Mouse (Mus musculus) hindbrain, embryonic 10.5 days (tissue): ENCODE results near the gene Qpct. TPM values are rescaled to one million over a fixed set of nuclear protein-coding genes. Genes with fewer than 3 reads are reported as not detected.

Source experiments
- DNase-seq: peaks from one replicate; pipeline ENCODE4 v3.0.0-alpha.2; 2017; ENCODE audit warnings: low spot score
- H3K27ac ChIP-seq: fragments of 300-500 bp; sonication (generic); 2 replicates; pipeline ENCODE4 v1.5.1; 2016; ENCODE audit warnings: mild to moderate bottlenecking, moderate library complexity
- H3K27me3 ChIP-seq: fragments of 300-500 bp; sonication (generic); 2 replicates; pipeline ENCODE4 v1.6.1; 2016; ENCODE audit warnings: mild to moderate bottlenecking; ENCODE audit not compliant: poor library complexity, insufficient read depth, severe bottlenecking
- H3K36me3 ChIP-seq: fragments of 300-500 bp; sonication (generic); 2 replicates; pipeline ENCODE4 v1.6.1; 2016; ENCODE audit warnings: mild to moderate bottlenecking, moderate library complexity
- H3K4me1 ChIP-seq: fragments of 300-500 bp; sonication (generic); replicated peaks from 2 replicates; pipeline ENCODE4 v1.6.1; 2016; ENCODE audit warnings: mild to moderate bottlenecking
- H3K4me3 ChIP-seq: fragments of 300-500 bp; sonication (generic); 2 replicates; pipeline ENCODE4 v1.5.1; 2016; ENCODE audit warnings: mild to moderate bottlenecking, moderate library complexity
- H3K9me3 ChIP-seq: fragments of 300-500 bp; sonication (generic); 2 replicates; pipeline ENCODE4 v1.6.1; 2016; ENCODE audit warnings: mild to moderate bottlenecking, moderate library complexity
- WGBS: fragments of 180-500 bp; shearing (Covaris S2); methylation state at CpG from one replicate; pipeline ENCODE4 v1.1.7; 2016; 5-methylcytosine and 5-hydroxymethylcytosine counted together
- polyA plus RNA-seq: library from polyadenylated mRNA; unstranded; fragments of >200 nt; fragmentation: Nextera tagmentation; extraction: Ambion mirVana; gene quantifications from 2 replicates; pipeline ENCODE4 v1.2.1, GENCODE M21; 2016

The Qpct gene
- 4.6 and 5.1 TPM in 2 replicates for polyA plus RNA-seq

GRCm38 (mm10) chr17:79051606-79052005 is at the start of gene Qpct:
Gene Qpct, plus strand, starts transcription at chr17:79051906.
- Histone ChIP-seq H3K27me3 (peaks cover 24% of the 10 kb centered on the region), H3K36me3 (no peaks in the 10 kb centered on the region), H3K4me3 (peak within 1 kb of the TSS; percentile 73), H3K9me3 (no peaks in the 10 kb centered on the region), H3K4me1 (peaks cover 15% of the 10 kb centered on the region; the same call in 1 of the 2 replicates), H3K27ac (peak within 1 kb of the TSS; percentile 76)
- 76% methylated on average over 4 of the region's 4 CpGs for WGBS
- no peak for DNase-seq

DNA sequence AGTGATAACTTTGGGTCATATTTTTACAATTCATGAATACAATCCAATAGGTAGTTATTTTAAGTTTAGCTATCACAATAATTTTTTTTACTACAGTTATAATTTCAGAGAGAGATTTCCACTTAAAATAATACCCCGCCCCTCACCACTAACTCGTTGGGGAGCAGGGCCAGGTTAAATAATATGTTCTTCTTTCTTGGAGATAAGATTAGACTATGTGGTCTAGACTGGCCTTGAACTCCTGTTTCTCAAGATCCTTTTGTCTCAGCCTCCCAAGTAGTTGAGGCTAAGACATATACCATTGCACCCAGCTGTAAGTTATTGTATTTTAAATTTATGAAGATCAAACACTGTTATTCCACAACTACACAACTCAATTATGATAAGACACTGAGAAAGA is 38.1 kb upstream of the Qpct start:
- H3K4me1 ChIP-seq, result peaks cover 13% of the 10 kb centered on the region
- WGBS, result 88% methylated on average over 2 of the region's 2 CpGs
- H3K27me3 ChIP-seq, result no peaks in the 10 kb centered on the region
- H3K36me3 ChIP-seq, result peaks cover 49% of the 10 kb centered on the region
- no peak overlapping the region for H3K27ac ChIP-seq
- no peak overlapping the region for H3K4me3 ChIP-seq
- H3K9me3 ChIP-seq, result no peaks in the 10 kb centered on the region
- no peak for DNase-seq

DNA sequence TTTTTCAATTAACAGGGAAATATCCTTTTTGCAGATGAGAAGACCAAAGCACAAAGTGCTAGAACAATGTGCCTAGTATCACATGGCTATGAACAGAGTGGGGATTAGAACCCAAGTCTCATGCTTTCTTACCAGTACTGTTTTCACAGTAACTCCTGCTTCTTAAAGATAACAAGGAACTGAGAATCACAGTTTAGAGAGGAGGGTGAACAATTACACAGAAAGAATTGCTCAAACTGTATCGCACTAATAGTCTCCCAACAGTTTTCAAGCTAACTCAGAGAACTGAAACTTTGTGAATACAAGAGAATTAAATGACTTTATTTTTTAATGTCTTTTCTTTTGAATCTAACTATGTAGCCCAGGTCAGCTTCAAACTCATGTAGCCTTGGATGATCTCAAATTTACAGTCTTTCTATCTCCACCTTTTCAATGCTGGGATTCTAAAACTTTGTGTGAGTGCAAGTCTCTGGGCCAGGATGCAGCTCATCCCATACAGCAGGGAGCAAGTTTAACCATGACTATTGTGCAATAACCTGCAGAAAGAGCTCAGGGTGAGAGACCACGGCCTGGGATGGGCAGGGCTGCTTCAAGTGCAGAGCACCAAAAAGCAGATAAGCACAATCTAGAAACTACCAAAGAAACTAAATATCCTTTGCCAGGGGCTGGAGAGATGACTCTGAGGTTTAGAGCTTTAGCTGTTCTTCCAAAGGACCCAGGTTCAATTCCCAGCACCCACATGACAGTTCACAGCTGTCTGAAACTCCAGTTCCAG is 36.6 kb upstream of the Qpct start:
- no peak for DNase-seq
- 93% methylated on average over 2 of the region's 2 CpGs for WGBS
- Histone ChIP-seq H3K36me3 (peaks cover 35% of the 10 kb centered on the region), H3K27me3 (no peaks in the 10 kb centered on the region), H3K4me3 (no peak overlapping the region), H3K4me1 (peaks cover 25% of the 10 kb centered on the region), H3K9me3 (no peaks in the 10 kb centered on the region), H3K27ac (no peak overlapping the region)

DNA sequence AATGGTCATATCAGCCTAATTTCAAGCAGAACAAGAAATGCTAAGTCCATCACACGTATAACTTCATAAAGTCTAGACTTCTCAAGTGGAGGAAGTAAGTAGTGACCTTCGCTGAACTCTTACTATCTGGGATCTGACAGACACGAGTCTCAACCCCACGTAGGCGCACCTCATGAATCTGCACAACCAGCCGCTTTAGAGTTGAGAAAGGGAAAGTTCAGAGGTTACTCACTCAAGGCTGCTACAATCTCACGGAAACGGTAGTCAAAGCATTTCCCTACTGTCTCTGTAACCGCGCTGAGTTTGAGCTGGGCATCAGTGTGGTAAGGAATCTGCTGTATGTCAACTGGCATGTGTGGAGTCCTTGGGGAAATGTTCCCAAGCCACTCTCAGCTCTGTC is 35.9 kb upstream of the Qpct start:
- 86% methylated on average over 10 of the region's 10 CpGs for WGBS
- H3K4me3 ChIP-seq, result no peak overlapping the region

DNA sequence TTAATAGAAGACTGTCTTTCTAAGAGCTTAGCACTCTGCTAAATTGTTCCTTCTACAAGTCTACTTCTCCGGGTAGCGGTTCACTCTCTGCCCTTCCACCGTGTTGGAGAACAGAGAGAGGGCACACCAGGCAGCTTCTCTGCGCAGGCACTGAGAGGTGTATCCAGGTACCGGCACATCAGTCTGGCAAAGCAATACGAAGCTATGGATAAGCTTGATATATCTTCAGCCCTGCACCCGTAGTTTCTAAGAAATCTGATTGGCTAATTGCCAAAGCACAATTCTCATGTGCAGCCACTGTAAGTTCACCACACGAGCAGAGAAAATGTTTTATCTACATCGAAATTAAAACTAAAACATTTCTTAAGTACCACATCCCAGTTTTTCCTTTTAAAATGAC is 33.3 kb upstream of the Qpct start:
- Histone ChIP-seq H3K36me3 (0 out of 2 replicates have a peak, but pooled peaks cover 3% of the 10 kb centered on the region), H3K9me3 (no peaks in the 10 kb centered on the region), H3K27me3 (peaks cover 20% of the 10 kb centered on the region), H3K27ac (no peak overlapping the region), H3K4me3 (peak overlapping the region; percentile 88), H3K4me1 (peaks cover 25% of the 10 kb centered on the region)
- DNase-seq, result no peak
- 80% methylated on average over 9 of the region's 9 CpGs for WGBS

More for the DNA sequence above, 35.9 kb upstream of the Qpct start:
- H3K27me3 ChIP-seq, result peaks cover under 1% of the 10 kb centered on the region; the same call in 1 of the 2 replicates
- H3K9me3 ChIP-seq, result no peaks in the 10 kb centered on the region
- no peak for DNase-seq
- no peak overlapping the region for H3K27ac ChIP-seq
- peaks cover 25% of the 10 kb centered on the region for H3K4me1 ChIP-seq
- peaks cover 27% of the 10 kb centered on the region for H3K36me3 ChIP-seq

DNA sequence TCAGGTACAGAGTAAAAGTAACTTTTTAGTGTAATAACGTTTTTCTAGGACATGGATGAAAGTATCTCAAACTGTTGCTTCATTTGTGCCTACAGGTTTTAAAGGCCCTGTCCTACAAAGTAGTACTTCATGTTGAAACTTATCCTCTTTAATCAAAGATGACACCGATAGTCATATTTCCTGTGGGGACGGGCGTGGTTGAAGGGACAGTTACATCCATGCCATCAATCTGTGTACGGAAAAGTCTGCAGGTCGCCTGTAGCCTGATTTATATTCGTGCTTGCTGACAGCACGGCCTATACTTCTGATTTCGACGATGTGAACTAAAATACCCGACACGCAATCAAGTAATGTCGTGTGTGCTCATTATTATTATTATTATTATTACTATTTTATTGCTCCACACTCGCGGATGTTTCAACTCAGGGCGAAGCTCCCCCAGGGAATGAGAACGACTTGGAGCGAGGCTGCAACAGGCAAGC is 31.9 kb upstream of the Qpct start:
- H3K4me3 ChIP-seq, result peak overlapping the region; percentile 88
- peaks cover 25% of the 10 kb centered on the region for H3K4me1 ChIP-seq
- H3K9me3 ChIP-seq, result no peaks in the 10 kb centered on the region
- no peak for DNase-seq
- H3K36me3 ChIP-seq, result 0 out of 2 replicates have a peak, but pooled peaks cover 3% of the 10 kb centered on the region
- WGBS, result 2% methylated on average over 18 of the region's 18 CpGs
- peaks cover 20% of the 10 kb centered on the region for H3K27me3 ChIP-seq
- peak overlapping the region; percentile 98 for H3K27ac ChIP-seq

DNA sequence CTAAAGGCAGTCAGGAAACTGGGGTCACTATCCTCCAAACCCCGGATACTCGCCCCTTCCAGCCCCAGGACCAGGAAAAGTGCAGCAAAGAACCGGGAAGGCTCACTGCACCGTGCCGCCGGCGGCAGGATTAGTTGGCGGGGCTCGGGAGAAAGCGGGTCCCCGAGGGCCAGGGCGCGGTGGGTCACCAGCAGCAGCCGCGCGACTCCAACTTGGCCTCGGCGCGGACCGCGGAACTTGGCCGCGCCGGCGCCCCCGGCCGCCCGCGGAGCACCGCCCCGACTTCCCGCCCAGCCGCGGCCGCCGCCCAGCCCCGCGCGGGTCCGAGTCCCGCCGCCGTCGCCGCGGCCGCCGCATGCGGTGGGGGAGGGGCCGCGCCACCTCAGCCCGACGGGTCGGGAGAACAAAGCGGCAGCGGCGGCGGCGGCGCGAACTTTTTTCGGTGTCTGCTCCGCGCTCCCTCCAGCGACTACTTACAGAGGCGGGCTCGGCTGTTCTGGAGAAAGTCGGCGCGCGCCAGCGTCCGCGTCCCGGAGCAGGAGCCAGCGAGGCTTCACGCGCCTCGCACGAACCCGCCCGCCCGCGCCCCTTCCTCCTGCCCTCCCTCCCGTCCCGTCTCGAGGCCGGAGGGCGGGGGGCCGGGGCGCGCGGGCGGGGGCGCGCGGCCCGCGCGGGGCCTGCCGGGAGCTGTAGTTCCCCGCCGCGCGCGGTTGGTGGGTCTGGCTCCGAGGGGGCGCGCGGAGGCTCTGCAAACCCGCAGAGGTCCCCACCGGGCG is 31.3 kb upstream of the Qpct start, which contains the start of gene Prkd3:
TSS of gene Prkd3 (minus strand) at position 609 of the 776 bp plus-strand sequence.
- Histone ChIP-seq H3K4me1 (peaks cover 25% of the 10 kb centered on the region), H3K27ac (peak within 1 kb of the TSS; percentile 98), H3K4me3 (peak within 1 kb of the TSS; percentile 88), H3K36me3 (0 out of 2 replicates have a peak, but pooled peaks cover under 1% of the 10 kb centered on the region), H3K27me3 (peaks cover 20% of the 10 kb centered on the region), H3K9me3 (no peaks in the 10 kb centered on the region)
- under 1% methylated on average over 100 of the region's 113 CpGs for WGBS
- peak; percentile 82 for DNase-seq

- Histone ChIP-seq H3K27ac (peak overlapping the region; percentile 98), H3K9me3 (no peaks in the 10 kb centered on the region), H3K27me3 (peaks cover 20% of the 10 kb centered on the region), H3K4me1 (peaks cover 25% of the 10 kb centered on the region), H3K4me3 (peak overlapping the region; percentile 88), H3K36me3 (no peaks in the 10 kb centered on the region)
- DNase-seq, result no peak
- WGBS, result 2% methylated on average over 24 of the region's 24 CpGs
These were observed 30.7 kb upstream of the Qpct start for GRCm38 (mm10) chr17:79020984-79021335.

- no peak for DNase-seq
These were observed 29.0 kb upstream of the Qpct start for GRCm38 (mm10) chr17:79022746-79023145.

GRCm38 (mm10) chr17:79024544-79024943 is 27.2 kb upstream of the Qpct start:
- no peak overlapping the region for H3K4me3 ChIP-seq
- H3K4me1 ChIP-seq, result peaks cover 2% of the 10 kb centered on the region
- H3K36me3 ChIP-seq, result no peaks in the 10 kb centered on the region
- DNase-seq, result no peak
- H3K27me3 ChIP-seq, result peaks cover 20% of the 10 kb centered on the region
- H3K9me3 ChIP-seq, result no peaks in the 10 kb centered on the region
- no peak overlapping the region for H3K27ac ChIP-seq
- 81% methylated on average over 4 of the region's 4 CpGs for WGBS

More at GRCm38 (mm10) chr17:79022746-79023145, 29.0 kb upstream of the Qpct start:
- Histone ChIP-seq H3K4me3 (no peak overlapping the region), H3K9me3 (no peaks in the 10 kb centered on the region), H3K4me1 (peaks cover 20% of the 10 kb centered on the region), H3K27ac (no peak overlapping the region), H3K27me3 (peaks cover 20% of the 10 kb centered on the region), H3K36me3 (no peaks in the 10 kb centered on the region)
- WGBS, result 57% methylated on average over 3 of the region's 3 CpGs

DNA sequence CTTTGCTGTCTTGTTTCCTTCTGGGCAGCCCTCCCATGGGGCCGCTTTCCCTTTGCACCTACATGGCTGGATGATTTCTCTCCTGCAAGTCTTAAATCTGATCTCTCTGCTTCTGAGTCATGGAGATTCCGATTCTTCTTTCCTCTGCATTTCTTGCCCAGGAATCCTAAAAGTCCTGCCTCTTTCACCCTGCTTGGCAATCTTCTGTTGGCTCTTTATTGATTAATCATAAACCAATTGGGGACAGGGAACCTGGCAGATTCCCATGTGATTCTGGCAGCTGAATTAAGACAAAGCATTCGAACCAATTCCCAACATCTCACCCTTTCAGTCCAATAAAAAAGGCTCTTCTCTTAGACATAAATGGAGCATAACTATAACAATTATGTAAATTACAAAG is 22.5 kb upstream of the Qpct start:
- no peak overlapping the region for H3K4me3 ChIP-seq
- H3K9me3 ChIP-seq, result no peaks in the 10 kb centered on the region
- no peak overlapping the region for H3K27ac ChIP-seq
- no peaks in the 10 kb centered on the region for H3K27me3 ChIP-seq
- DNase-seq, result no peak
- WGBS, result 85% methylated on average over 3 of the region's 3 CpGs
- H3K4me1 ChIP-seq, result no peaks in the 10 kb centered on the region
- H3K36me3 ChIP-seq, result no peaks in the 10 kb centered on the region

DNA sequence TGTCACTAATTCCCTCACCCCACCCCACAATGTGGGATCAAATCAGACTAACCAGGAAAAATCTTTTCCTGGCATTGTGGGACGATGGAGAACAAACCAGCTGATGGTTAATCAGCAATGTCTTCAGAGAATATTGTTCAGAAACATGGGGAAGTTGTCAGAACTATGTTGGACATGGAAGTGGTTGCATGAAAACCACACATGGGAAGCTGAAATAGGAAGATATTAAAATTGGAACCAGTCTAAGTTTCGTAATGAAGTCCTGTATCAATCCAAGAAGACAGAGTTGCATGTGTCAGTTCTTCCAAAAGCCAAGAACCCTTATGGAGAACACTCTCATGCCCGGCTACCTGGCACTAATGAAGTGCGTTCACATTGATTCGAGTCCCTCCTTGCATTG is 20.1 kb upstream of the Qpct start:
- Histone ChIP-seq H3K4me1 (no peaks in the 10 kb centered on the region), H3K27me3 (no peaks in the 10 kb centered on the region), H3K9me3 (no peaks in the 10 kb centered on the region), H3K4me3 (no peak overlapping the region), H3K27ac (no peak overlapping the region), H3K36me3 (no peaks in the 10 kb centered on the region)
- no peak for DNase-seq
- 85% methylated on average over 5 of the region's 5 CpGs for WGBS

GRCm38 (mm10) chr17:79032782-79033181 is 18.9 kb upstream of the Qpct start:
- Histone ChIP-seq H3K4me1 (no peaks in the 10 kb centered on the region), H3K9me3 (no peaks in the 10 kb centered on the region), H3K4me3 (no peak overlapping the region), H3K27me3 (no peaks in the 10 kb centered on the region), H3K36me3 (no peaks in the 10 kb centered on the region), H3K27ac (no peak overlapping the region)
- DNase-seq, result no peak
- 87% methylated on average over 4 of the region's 4 CpGs for WGBS
